Mouse (Mus musculus) forebrain, embryonic 10.5 days (tissue): ENCODE measurements around the gene Serpini1. TPM values are rescaled to one million over a fixed set of nuclear protein-coding genes. Genes with fewer than 3 reads are reported as not detected.

Experiments
- polyA plus RNA-seq: library from polyadenylated mRNA; unstranded; fragments of >200 nt; fragmentation: Nextera tagmentation; extraction: Ambion mirVana; gene quantifications from 2 replicates; pipeline ENCODE4 v1.2.1, GENCODE M21; 2016

Serpini1 gene
- polyA plus RNA-seq, 1 experiment from 2014 or later = 6.1 TPM

Other genes with a start within 250 kb of the Serpini1 start
- not detected in 2 replicates for gene Wdr49, start 75.4 kb upstream of the Serpini1 start, polyA plus RNA-seq
- gene Pdcd10, start 691 bp upstream of the Serpini1 start, polyA plus RNA-seq = 80.6 and 88.1 TPM in 2 replicates
- not detected in 2 replicates for gene Gm29133, start 190.7 kb downstream of the Serpini1 start, polyA plus RNA-seq